ENCODE assay signal across 15 mouse cellular contexts in the genomic region with DNA sequence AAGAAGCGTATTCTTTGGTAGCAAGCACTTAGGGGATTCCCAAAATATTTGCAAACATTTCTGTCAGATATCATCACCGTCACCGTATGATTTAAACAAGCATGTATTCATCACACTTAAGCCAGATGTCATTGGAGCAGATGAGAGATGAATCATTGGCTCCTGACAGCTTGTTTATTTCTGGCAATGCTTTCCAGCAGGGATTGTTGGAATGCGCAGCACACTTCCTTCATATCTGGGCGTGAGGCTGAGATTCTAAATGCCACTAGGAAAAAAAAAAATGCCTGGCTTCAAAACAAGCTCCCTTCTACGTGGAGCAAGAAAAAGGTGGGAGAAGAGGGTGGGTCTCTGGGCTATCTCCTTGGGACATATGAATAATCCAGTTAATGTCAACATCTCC.
DNase-seq lines count a peak whose midpoint lies in the region; ATAC-seq and TF ChIP-seq lines count a peak whose summit lies in the region.
"Had no signal": no experiment of that assay in that cellular context is flagged by ENCODE, and none has a peak within 500 bp of the region (broad histone marks: within the 10 kb centered on the region; RNA-seq: fewer than 3 reads in every experiment).

No protein-coding gene starts in this region.

- no peak for ATAC-seq in embryonic facial prominence, embryonic 14.5 days (ENCODE audit: low read depth)
- no peak; the same call in 1 of the 2 replicates for ATAC-seq in heart, embryonic 16.5 days (replicated peaks; ENCODE audit: extremely low read depth, insufficient read depth, low FRiP score)
- peak; percentile 38; the same call in 1 of the 2 replicates for ATAC-seq in lung, postnatal 0 days

- H3K27me3 ChIP-seq in embryonic facial prominence, embryonic 14.5 days (replicated peaks; ENCODE audit: control insufficient read depth, insufficient read depth, low read length), result no peaks in the 10 kb centered on the region
- no peaks in the 10 kb centered on the region for H3K27me3 ChIP-seq in embryonic facial prominence, embryonic 10.5 days (replicated peaks; ENCODE audit: low read depth, poor library complexity, severe bottlenecking)
- H3K27me3 ChIP-seq in heart, embryonic 16.5 days (ENCODE audit: control insufficient read depth, insufficient read depth, low read length), result no peaks in the 10 kb centered on the region
- H3K27me3 ChIP-seq in lung, postnatal 0 days (replicated peaks; ENCODE audit: insufficient read depth, low read length), result no peaks in the 10 kb centered on the region
- H3K27me3 ChIP-seq: forebrain, embryonic 12.5 days; hindbrain, embryonic 13.5 days had no signal

- H3K9ac ChIP-seq in embryonic facial prominence, embryonic 14.5 days (ENCODE audit: low read depth, low read length), result no peak overlapping the region
- H3K9ac ChIP-seq in heart, embryonic 16.5 days (ENCODE audit: low read length), result no peak overlapping the region
- H3K9ac ChIP-seq in lung, postnatal 0 days (replicated peaks; ENCODE audit: low read depth), result no peak overlapping the region
- H3K9ac ChIP-seq: forebrain, embryonic 12.5 days; hindbrain, embryonic 13.5 days had no signal

- TF ChIP-seq EP300 in lung, postnatal 0 days (IDR thresholded peaks at IDR 0.05), result peak; percentile 41; the same call in 1 of the 2 replicates

- no peaks in the 10 kb centered on the region for H3K36me3 ChIP-seq in embryonic facial prominence, embryonic 14.5 days (ENCODE audit: control insufficient read depth, insufficient read depth, low read length)
- no peaks in the 10 kb centered on the region for H3K36me3 ChIP-seq in embryonic facial prominence, embryonic 10.5 days (replicated peaks)
- no peaks in the 10 kb centered on the region for H3K36me3 ChIP-seq in heart, embryonic 16.5 days (ENCODE audit: control insufficient read depth, insufficient read depth)
- H3K36me3 ChIP-seq in lung, postnatal 0 days (ENCODE audit: insufficient read depth, low read length), result no peaks in the 10 kb centered on the region
- H3K36me3 ChIP-seq: forebrain, embryonic 12.5 days; hindbrain, embryonic 13.5 days had no signal

- no peak for TF ChIP-seq CTCF in lung, postnatal 0 days (IDR thresholded peaks at IDR 0.05)

- peak; percentile 72 for DNase-seq in embryonic facial prominence, embryonic 14.5 days (ENCODE audit: low spot score)
- DNase-seq in embryonic facial prominence, embryonic 10.5 days (ENCODE audit: low spot score), result no peak
- DNase-seq in layer of hippocampus, adult 18-20 months (ENCODE audit: low spot score in 2 of 2), result peak; percentile 34 to 59
- no peak for DNase-seq in layer of hippocampus, postnatal 25 days (ENCODE audit: extremely low spot score in 1 of 2, low spot score in 1 of 2)
- peak; percentile 48 for DNase-seq in lung, postnatal 0 days (ENCODE audit: low spot score)
- no peak for DNase-seq in thymus, postnatal 14 days
- no peak for DNase-seq in thymus, postnatal 10 days (ENCODE audit: low spot score in 2 of 2)
- DNase-seq: cerebellum, adult 11 months; midbrain, embryonic 14.5 days; thymus, postnatal 36 days had no signal

- WGBS in embryonic facial prominence, embryonic 14.5 days, result 34% methylated on average over 6 of the region's 6 CpGs
- 68% methylated on average over 6 of the region's 6 CpGs for WGBS in embryonic facial prominence, embryonic 10.5 days
- 13% methylated on average over 6 of the region's 6 CpGs for WGBS in heart, embryonic 16.5 days
- WGBS in lung, postnatal 0 days, result 21% methylated on average over 6 of the region's 6 CpGs

- H3K4me2 ChIP-seq in embryonic facial prominence, embryonic 14.5 days (ENCODE audit: low read depth, low read length), result no peak overlapping the region
- peak overlapping the region; percentile 4; the same call in 1 of the 2 replicates for H3K4me2 ChIP-seq in heart, embryonic 16.5 days (ENCODE audit: low read depth, low read length)
- no peak overlapping the region for H3K4me2 ChIP-seq in lung, postnatal 0 days (replicated peaks; ENCODE audit: low read depth, low read length)
- H3K4me2 ChIP-seq: forebrain, embryonic 12.5 days; hindbrain, embryonic 13.5 days; liver, embryonic 11.5 days had no signal

- H3K4me1 ChIP-seq in embryonic facial prominence, embryonic 14.5 days (ENCODE audit: control insufficient read depth, insufficient read depth, low read length), result peaks cover 8% of the 10 kb centered on the region; the same call in 1 of the 2 replicates
- peaks cover 12% of the 10 kb centered on the region; the same call in 1 of the 2 replicates for H3K4me1 ChIP-seq in embryonic facial prominence, embryonic 10.5 days
- peaks cover 8% of the 10 kb centered on the region for H3K4me1 ChIP-seq in heart, embryonic 16.5 days (ENCODE audit: control insufficient read depth, insufficient read depth, low read length)
- no peaks in the 10 kb centered on the region for H3K4me1 ChIP-seq in lung, postnatal 0 days (ENCODE audit: insufficient read depth, low read depth, low read length)

- no peak overlapping the region for H3K27ac ChIP-seq in embryonic facial prominence, embryonic 14.5 days (replicated peaks; ENCODE audit: low read depth, low read length)
- no peak overlapping the region for H3K27ac ChIP-seq in embryonic facial prominence, embryonic 10.5 days (replicated peaks)
- peak overlapping the region; percentile 11; the same call in 1 of the 2 replicates for H3K27ac ChIP-seq in heart, embryonic 16.5 days (ENCODE audit: low read length)
- H3K27ac ChIP-seq in lung, postnatal 0 days (ENCODE audit: low read length), result no peak overlapping the region
- H3K27ac ChIP-seq: forebrain, embryonic 12.5 days; hindbrain, embryonic 13.5 days; kidney, postnatal 0 days had no signal

- no peaks in the 10 kb centered on the region for H3K9me3 ChIP-seq in embryonic facial prominence, embryonic 14.5 days (ENCODE audit: control insufficient read depth, low read length)
- H3K9me3 ChIP-seq in embryonic facial prominence, embryonic 10.5 days, result no peaks in the 10 kb centered on the region
- H3K9me3 ChIP-seq in heart, embryonic 16.5 days (replicated peaks; ENCODE audit: control insufficient read depth, low read length), result no peaks in the 10 kb centered on the region
- no peaks in the 10 kb centered on the region for H3K9me3 ChIP-seq in lung, postnatal 0 days (ENCODE audit: low read length)
- H3K9me3 ChIP-seq: forebrain, embryonic 12.5 days; hindbrain, embryonic 13.5 days had no signal

- H3K4me3 ChIP-seq in embryonic facial prominence, embryonic 14.5 days (ENCODE audit: low read depth, low read length), result no peak overlapping the region
- no peak overlapping the region for H3K4me3 ChIP-seq in embryonic facial prominence, embryonic 10.5 days
- H3K4me3 ChIP-seq in heart, embryonic 16.5 days (ENCODE audit: low read length), result no peak overlapping the region
- H3K4me3 ChIP-seq in lung, postnatal 0 days (ENCODE audit: low read depth, low read length), result no peak overlapping the region
- H3K4me3 ChIP-seq: forebrain, embryonic 12.5 days; hindbrain, embryonic 13.5 days had no signal

Comparison
In these comparisons a context has a peak if more than half of its experiments do, and no peak if none do; other contexts are left out.
1. DNase-seq: peak in embryonic facial prominence, embryonic 14.5 days (single experiment), layer of hippocampus, adult 18-20 months (2 of 2) and lung, postnatal 0 days (single experiment); none in embryonic facial prominence, embryonic 10.5 days (single experiment), layer of hippocampus, postnatal 25 days (0 of 2), thymus, postnatal 14 days (single experiment) and thymus, postnatal 10 days (0 of 2).